Mouse (Mus musculus) intestine, postnatal 0 days (tissue): Measurements from ENCODE around the gene Arhgap9. TPM values are rescaled to one million over a fixed set of nuclear protein-coding genes. Genes with fewer than 3 reads are reported as not detected.
A peak's percentile ranks its signal among the peaks of the same experiment; 100 is the strongest.

Experiments used
- ATAC-seq: fragments of 200-750 bp; cut with Nextera tagmentation; 2 replicates; pipeline ENCODE4 v1.8.0; 2017; ENCODE audit warnings: mild to moderate bottlenecking, moderate TSS enrichment, moderate library complexity
- H3K27ac ChIP-seq: fragments of 300-500 bp; sonication (generic); 2 replicates; pipeline ENCODE4 v1.5.1; 2014; ENCODE audit warnings: mild to moderate bottlenecking, low read depth, low read length, moderate library complexity
- H3K27me3 ChIP-seq: fragments of 300-500 bp; sonication (generic); replicated peaks from 2 replicates; pipeline ENCODE4 v1.6.1; 2014; ENCODE audit warnings: low read length, mixed read lengths; ENCODE audit not compliant: control insufficient read depth, insufficient read depth
- H3K36me3 ChIP-seq: fragments of 300-500 bp; sonication (generic); 2 replicates; pipeline ENCODE4 v1.6.1; 2014; ENCODE audit warnings: mild to moderate bottlenecking, moderate library complexity; ENCODE audit not compliant: control insufficient read depth, insufficient read depth
- H3K4me1 ChIP-seq: fragments of 300-500 bp; sonication (generic); replicated peaks from 2 replicates; pipeline ENCODE4 v1.6.1; 2014; ENCODE audit warnings: antibody characterized with exemption, low read length, mixed read lengths; ENCODE audit not compliant: control insufficient read depth, insufficient read depth
- H3K4me2 ChIP-seq: fragments of 300-500 bp; sonication (generic); replicated peaks from 2 replicates; pipeline ENCODE4 v1.6.1; 2014; ENCODE audit warnings: low read depth, mild to moderate bottlenecking, moderate library complexity
- H3K4me3 ChIP-seq: fragments of 300-500 bp; sonication (generic); 2 replicates; pipeline ENCODE4 v1.5.1; 2014; ENCODE audit warnings: low read depth, low read length
- H3K9ac ChIP-seq: fragments of 300-500 bp; sonication (generic); 2 replicates; pipeline ENCODE4 v1.6.1; 2014; ENCODE audit warnings: mild to moderate bottlenecking, low read depth, low read length
- H3K9me3 ChIP-seq: fragments of 300-500 bp; sonication (generic); 2 replicates; pipeline ENCODE4 v1.6.1; 2016; ENCODE audit warnings: mixed run types; ENCODE audit not compliant: control insufficient read depth
- CTCF ChIP-seq: sonication (generic); IDR thresholded peaks from 2 replicates; pipeline ENCODE4 v1.5.1; 2016; ENCODE audit warnings: low read depth, mild to moderate bottlenecking, control low read depth, antibody characterized with exemption, moderate library complexity
- WGBS: fragments of 180-500 bp; shearing (Covaris S2); extraction: QIAGEN DNeasy Blood & Tissue Kit; methylation state at CpG from one replicate; pipeline ENCODE4 v1.1.7; 2014; 5-methylcytosine and 5-hydroxymethylcytosine counted together
- polyA plus RNA-seq: library from polyadenylated mRNA; unstranded; fragments of >200 nt; fragmentation: Nextera tagmentation; extraction: Ambion mirVana; gene quantifications from 2 replicates; pipeline ENCODE4 v1.2.1, GENCODE M21; 2015

The Arhgap9 gene
- polyA plus RNA-seq, 1 experiment from 2014 or later, result 9.5 TPM

DNA sequence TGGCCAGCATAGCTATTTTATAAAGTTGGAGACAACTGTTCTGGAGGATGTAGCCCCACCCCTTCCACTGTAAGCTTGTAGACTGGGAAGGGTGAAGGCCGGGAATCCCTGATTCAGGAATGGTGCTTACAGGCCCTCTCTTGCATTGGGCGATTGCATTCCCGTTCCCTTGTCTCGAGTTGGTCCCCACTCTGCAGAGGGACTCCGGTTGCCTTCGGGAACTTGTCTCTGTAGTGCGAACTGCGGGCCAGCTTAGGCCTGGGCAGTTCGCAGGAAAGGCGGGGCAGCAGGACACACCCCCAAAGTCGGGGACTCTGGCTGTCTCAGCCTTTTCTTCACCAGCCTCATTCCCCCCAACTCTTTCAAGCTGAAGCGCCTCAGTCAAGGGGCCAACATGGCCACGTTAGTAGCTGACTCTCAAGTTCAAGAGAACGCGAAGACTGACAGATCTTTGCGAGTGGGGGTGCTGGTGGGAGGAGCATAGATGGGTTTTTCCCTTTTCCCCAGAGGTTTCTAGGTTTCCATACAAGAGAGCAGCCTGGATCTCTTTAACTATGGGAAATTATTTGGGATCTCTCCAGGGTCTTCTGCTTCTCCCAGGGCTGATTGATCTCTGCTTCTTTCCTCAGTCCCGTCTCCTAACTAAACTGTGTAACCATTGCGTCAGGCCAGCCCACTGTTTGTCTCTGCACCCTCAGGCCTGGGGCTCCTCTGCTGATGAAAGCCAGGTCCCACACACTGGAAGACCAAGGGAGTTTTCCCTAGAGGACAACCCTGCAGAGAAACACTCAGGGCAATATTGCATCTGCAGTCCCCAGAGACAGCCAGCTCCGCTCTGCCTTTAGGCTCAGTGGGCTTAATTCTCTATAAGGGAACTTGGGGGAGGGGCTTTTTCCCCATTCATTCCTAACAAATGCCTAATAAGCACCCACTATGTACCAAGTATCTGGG is 30.6 kb upstream of the Arhgap9 start:
- 2% methylated on average over 19 of the region's 19 CpGs for WGBS

GRCm38 (mm10) chr10:127291881-127292638 is 29.7 kb upstream of the Arhgap9 start:
- 16% methylated on average over 5 of the region's 5 CpGs for WGBS
- Histone ChIP-seq H3K4me2 (peak overlapping the region; percentile 75), H3K4me1 (peaks cover 19% of the 10 kb centered on the region), H3K27me3 (no peaks in the 10 kb centered on the region), H3K9me3 (no peaks in the 10 kb centered on the region), H3K27ac (no peak overlapping the region; the same call in 1 of the 2 replicates), H3K9ac (peak overlapping the region; percentile 64), H3K36me3 (peaks cover 41% of the 10 kb centered on the region), H3K4me3 (peak overlapping the region; percentile 69)
- no peak for ATAC-seq
- no peak for TF ChIP-seq CTCF

More for the DNA sequence above, 30.6 kb upstream of the Arhgap9 start:
- H3K9ac ChIP-seq, result peak overlapping the region; percentile 64
- peak overlapping the region; percentile 75 for H3K4me2 ChIP-seq
- H3K36me3 ChIP-seq, result peaks cover 37% of the 10 kb centered on the region
- H3K27ac ChIP-seq, result peak overlapping the region; percentile 99
- peaks cover 25% of the 10 kb centered on the region for H3K4me1 ChIP-seq
- H3K4me3 ChIP-seq, result peak overlapping the region; percentile 69
- ATAC-seq, result peak; percentile 20
- no peaks in the 10 kb centered on the region for H3K27me3 ChIP-seq
- no peaks in the 10 kb centered on the region for H3K9me3 ChIP-seq
- TF ChIP-seq CTCF, result no peak

GRCm38 (mm10) chr10:127292987-127293538 is 28.7 kb upstream of the Arhgap9 start:
- no peak for TF ChIP-seq CTCF
- Histone ChIP-seq H3K4me3 (peak overlapping the region; percentile 7; the same call in 1 of the 2 replicates), H3K36me3 (peaks cover 51% of the 10 kb centered on the region), H3K4me1 (peaks cover 15% of the 10 kb centered on the region), H3K9ac (no peak overlapping the region), H3K27me3 (no peaks in the 10 kb centered on the region), H3K9me3 (no peaks in the 10 kb centered on the region), H3K27ac (no peak overlapping the region; the same call in 1 of the 2 replicates), H3K4me2 (peak overlapping the region; percentile 75)
- WGBS, result 58% methylated on average over 6 of the region's 6 CpGs
- no peak for ATAC-seq

DNA sequence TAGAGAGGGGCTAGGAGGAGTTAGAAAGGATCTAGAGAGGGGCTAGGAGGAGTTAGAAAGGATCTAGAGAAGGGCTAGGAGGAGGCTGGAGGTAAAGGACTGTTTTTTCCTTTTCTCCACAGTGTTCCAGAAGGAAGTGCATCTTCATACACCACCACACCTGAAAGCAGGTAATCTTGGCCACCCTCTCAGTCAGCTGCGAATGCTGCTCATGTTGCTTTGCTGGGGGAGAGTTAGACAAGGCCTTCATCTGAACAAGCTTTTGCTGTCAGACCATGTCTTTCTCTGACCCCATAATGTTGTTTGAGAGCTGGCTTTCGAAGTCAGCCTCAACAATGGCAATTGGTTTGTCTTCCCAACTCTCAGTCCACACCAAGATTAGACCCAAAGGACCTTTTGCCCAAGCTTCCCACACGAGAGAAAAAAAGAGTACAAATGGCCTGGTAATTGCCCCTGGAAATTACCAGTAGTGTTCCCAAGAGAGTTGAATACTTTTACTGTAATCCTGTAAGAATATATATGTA is 28.1 kb upstream of the Arhgap9 start:
- H3K9ac ChIP-seq, result no peak overlapping the region
- peaks cover 15% of the 10 kb centered on the region for H3K4me1 ChIP-seq
- peaks cover 52% of the 10 kb centered on the region for H3K36me3 ChIP-seq
- no peaks in the 10 kb centered on the region for H3K9me3 ChIP-seq
- no peak overlapping the region for H3K4me3 ChIP-seq
- no peak for ATAC-seq
- H3K27ac ChIP-seq, result no peak overlapping the region; the same call in 1 of the 2 replicates
- TF ChIP-seq CTCF, result no peak
- WGBS, result 78% methylated on average over 3 of the region's 3 CpGs
- H3K27me3 ChIP-seq, result no peaks in the 10 kb centered on the region
- no peak overlapping the region for H3K4me2 ChIP-seq

GRCm38 (mm10) chr10:127294895-127295510 is 26.8 kb upstream of the Arhgap9 start:
- WGBS, result 85% methylated on average over 10 of the region's 10 CpGs
- Histone ChIP-seq H3K9ac (no peak overlapping the region), H3K4me3 (no peak overlapping the region), H3K9me3 (no peaks in the 10 kb centered on the region), H3K27me3 (no peaks in the 10 kb centered on the region), H3K27ac (0 out of 2 replicates have a peak overlapping the region, but pooled peaks have one; percentile 23), H3K36me3 (peaks cover 65% of the 10 kb centered on the region), H3K4me2 (no peak overlapping the region), H3K4me1 (peaks cover 15% of the 10 kb centered on the region)
- TF ChIP-seq CTCF, result no peak
- no peak for ATAC-seq
